Mouse (Mus musculus): ENCODE data around the gene D930020B18Rik. TPM values are rescaled to one million over a fixed set of nuclear protein-coding genes. Genes with fewer than 3 reads are reported as not detected.

Gene D930020B18Rik
- polyA plus RNA-seq, 1 experiment from 2014 or later: 0.13 TPM

GRCm38 (mm10) chr10:121615146-121615870 lies 26.1 kb upstream of the D930020B18Rik start:
- no peak overlapping the region for H3K27ac ChIP-seq (ENCODE audit: low read depth, low read length)
- WGBS: 93% methylated on average over 13 of the region's 13 CpGs
- no peaks in the 10 kb centered on the region for H3K27me3 ChIP-seq (replicated peaks; ENCODE audit: control insufficient read depth, insufficient read depth, low read length)
- peaks cover 45% of the 10 kb centered on the region for H3K36me3 ChIP-seq (ENCODE audit: control insufficient read depth, insufficient read depth, low read length)
- ATAC-seq: no peak
- no peaks in the 10 kb centered on the region for H3K9me3 ChIP-seq (ENCODE audit: control insufficient read depth, low read length)
- H3K4me2 ChIP-seq (ENCODE audit: low read length): no peak overlapping the region
- H3K9ac ChIP-seq (ENCODE audit: low read depth, low read length): no peak overlapping the region
- H3K4me1 ChIP-seq (ENCODE audit: control insufficient read depth, insufficient read depth, low read depth, low read length): no peaks in the 10 kb centered on the region
- no peak overlapping the region for H3K4me3 ChIP-seq (ENCODE audit: low read length)

GRCm38 (mm10) chr10:121615935-121616334 lies 25.5 kb upstream of the D930020B18Rik start:
- H3K4me3 ChIP-seq (ENCODE audit: low read length): no peak overlapping the region
- no peaks in the 10 kb centered on the region for H3K9me3 ChIP-seq (ENCODE audit: control insufficient read depth, low read length)
- H3K27ac ChIP-seq (ENCODE audit: low read depth, low read length): no peak overlapping the region
- 53% methylated on average over 7 of the region's 7 CpGs for WGBS
- H3K4me2 ChIP-seq (ENCODE audit: low read length): no peak overlapping the region
- H3K9ac ChIP-seq (ENCODE audit: low read depth, low read length): no peak overlapping the region
- peaks cover 43% of the 10 kb centered on the region for H3K36me3 ChIP-seq (ENCODE audit: control insufficient read depth, insufficient read depth, low read length)
- no peaks in the 10 kb centered on the region for H3K27me3 ChIP-seq (replicated peaks; ENCODE audit: control insufficient read depth, insufficient read depth, low read length)
- no peaks in the 10 kb centered on the region for H3K4me1 ChIP-seq (ENCODE audit: control insufficient read depth, insufficient read depth, low read depth, low read length)
- no peak for ATAC-seq

GRCm38 (mm10) chr10:121622431-121622830 lies 19.0 kb upstream of the D930020B18Rik start:
- no peak overlapping the region for H3K27ac ChIP-seq (ENCODE audit: low read depth, low read length)
- H3K27me3 ChIP-seq (replicated peaks; ENCODE audit: control insufficient read depth, insufficient read depth, low read length): no peaks in the 10 kb centered on the region

GRCm38 (mm10) chr10:121623670-121624069 lies 17.7 kb upstream of the D930020B18Rik start:
- Histone ChIP-seq H3K27me3 (replicated peaks; ENCODE audit: control insufficient read depth, insufficient read depth, low read length) (no peaks in the 10 kb centered on the region), H3K27ac (ENCODE audit: low read depth, low read length) (no peak overlapping the region), H3K9ac (ENCODE audit: low read depth, low read length) (no peak overlapping the region), H3K36me3 (ENCODE audit: control insufficient read depth, insufficient read depth, low read length) (peaks cover 7% of the 10 kb centered on the region), H3K4me3 (ENCODE audit: low read length) (no peak overlapping the region), H3K4me2 (ENCODE audit: low read length) (no peak overlapping the region), H3K9me3 (ENCODE audit: control insufficient read depth, low read length) (no peaks in the 10 kb centered on the region), H3K4me1 (ENCODE audit: control insufficient read depth, insufficient read depth, low read depth, low read length) (peaks cover 14% of the 10 kb centered on the region)
- ATAC-seq: no peak
- WGBS: 86% methylated on average over 7 of the region's 7 CpGs

More at GRCm38 (mm10) chr10:121622431-121622830, 19.0 kb upstream of the D930020B18Rik start:
- no peak for ATAC-seq
- 94% methylated on average over 6 of the region's 6 CpGs for WGBS
- no peak overlapping the region for H3K4me3 ChIP-seq (ENCODE audit: low read length)
- H3K36me3 ChIP-seq (ENCODE audit: control insufficient read depth, insufficient read depth, low read length): peaks cover 11% of the 10 kb centered on the region
- no peak overlapping the region for H3K4me2 ChIP-seq (ENCODE audit: low read length)
- H3K9me3 ChIP-seq (ENCODE audit: control insufficient read depth, low read length): no peaks in the 10 kb centered on the region
- H3K9ac ChIP-seq (ENCODE audit: low read depth, low read length): no peak overlapping the region
- peaks cover 14% of the 10 kb centered on the region for H3K4me1 ChIP-seq (ENCODE audit: control insufficient read depth, insufficient read depth, low read depth, low read length)

- Histone ChIP-seq H3K9ac (ENCODE audit: low read depth, low read length) (peak overlapping the region; percentile 91), H3K9me3 (ENCODE audit: control insufficient read depth, low read length) (no peaks in the 10 kb centered on the region), H3K4me2 (ENCODE audit: low read length) (peak overlapping the region; percentile 78), H3K27me3 (replicated peaks; ENCODE audit: control insufficient read depth, insufficient read depth, low read length) (no peaks in the 10 kb centered on the region), H3K4me3 (ENCODE audit: low read length) (peak overlapping the region; percentile 68), H3K36me3 (ENCODE audit: control insufficient read depth, insufficient read depth, low read length) (peaks cover 4% of the 10 kb centered on the region), H3K4me1 (ENCODE audit: control insufficient read depth, insufficient read depth, low read depth, low read length) (peaks cover 14% of the 10 kb centered on the region), H3K27ac (ENCODE audit: low read depth, low read length) (no peak overlapping the region)
- 20% methylated on average over 9 of the region's 9 CpGs for WGBS
- no peak for ATAC-seq
Observed at GRCm38 (mm10) chr10:121625006-121625405, 16.4 kb upstream of the D930020B18Rik start.

GRCm38 (mm10) chr10:121625407-121626185 lies 15.8 kb upstream of the D930020B18Rik start:
- no peak for ATAC-seq
- Histone ChIP-seq H3K4me3 (ENCODE audit: low read length) (peak overlapping the region; percentile 68), H3K4me2 (ENCODE audit: low read length) (peak overlapping the region; percentile 78), H3K9me3 (ENCODE audit: control insufficient read depth, low read length) (no peaks in the 10 kb centered on the region), H3K27ac (ENCODE audit: low read depth, low read length) (peak overlapping the region; percentile 94), H3K36me3 (ENCODE audit: control insufficient read depth, insufficient read depth, low read length) (peaks cover 4% of the 10 kb centered on the region), H3K4me1 (ENCODE audit: control insufficient read depth, insufficient read depth, low read depth, low read length) (peaks cover 14% of the 10 kb centered on the region), H3K27me3 (replicated peaks; ENCODE audit: control insufficient read depth, insufficient read depth, low read length) (no peaks in the 10 kb centered on the region), H3K9ac (ENCODE audit: low read depth, low read length) (peak overlapping the region; percentile 91)
- WGBS: under 1% methylated on average over 41 of the region's 41 CpGs

- ATAC-seq: peak; percentile 100
- Histone ChIP-seq H3K27ac (ENCODE audit: low read depth, low read length) (peak within 1 kb of the TSS; percentile 94), H3K4me1 (ENCODE audit: control insufficient read depth, insufficient read depth, low read depth, low read length) (peaks cover 14% of the 10 kb centered on the region), H3K36me3 (ENCODE audit: control insufficient read depth, insufficient read depth, low read length) (peaks cover 4% of the 10 kb centered on the region), H3K27me3 (replicated peaks; ENCODE audit: control insufficient read depth, insufficient read depth, low read length) (no peaks in the 10 kb centered on the region), H3K4me2 (ENCODE audit: low read length) (peak within 1 kb of the TSS; percentile 78), H3K9ac (ENCODE audit: low read depth, low read length) (peak within 1 kb of the TSS; percentile 91), H3K9me3 (ENCODE audit: control insufficient read depth, low read length) (no peaks in the 10 kb centered on the region), H3K4me3 (ENCODE audit: low read length) (peak within 1 kb of the TSS; percentile 68)
- WGBS: under 1% methylated on average over 70 of the region's 70 CpGs
Observed at GRCm38 (mm10) chr10:121626186-121626882, 15.1 kb upstream of the D930020B18Rik start, which contains the start of gene Xpot. TSS of gene Xpot (minus strand) at chr10:121626332.

- Histone ChIP-seq H3K27ac (ENCODE audit: low read depth, low read length) (no peak overlapping the region), H3K36me3 (ENCODE audit: control insufficient read depth, insufficient read depth, low read length) (no peaks in the 10 kb centered on the region), H3K4me2 (ENCODE audit: low read length) (no peak overlapping the region), H3K4me3 (ENCODE audit: low read length) (no peak overlapping the region), H3K4me1 (ENCODE audit: control insufficient read depth, insufficient read depth, low read depth, low read length) (peaks cover 14% of the 10 kb centered on the region), H3K9me3 (ENCODE audit: control insufficient read depth, low read length) (no peaks in the 10 kb centered on the region), H3K9ac (ENCODE audit: low read depth, low read length) (no peak overlapping the region), H3K27me3 (replicated peaks; ENCODE audit: control insufficient read depth, insufficient read depth, low read length) (no peaks in the 10 kb centered on the region)
- 87% methylated on average over 10 of the region's 10 CpGs for WGBS
- no peak for ATAC-seq
Observed at GRCm38 (mm10) chr10:121627216-121627852, 14.1 kb upstream of the D930020B18Rik start.
